Mouse (Mus musculus): ENCODE measurements around the gene Oxa1l. TPM values are rescaled to one million over a fixed set of nuclear protein-coding genes. Genes with fewer than 3 reads are reported as not detected.

Oxa1l gene
- total and polyA plus RNA-seq, 3 experiments, result 43.3 to 143 TPM; not detected in 1

DNA sequence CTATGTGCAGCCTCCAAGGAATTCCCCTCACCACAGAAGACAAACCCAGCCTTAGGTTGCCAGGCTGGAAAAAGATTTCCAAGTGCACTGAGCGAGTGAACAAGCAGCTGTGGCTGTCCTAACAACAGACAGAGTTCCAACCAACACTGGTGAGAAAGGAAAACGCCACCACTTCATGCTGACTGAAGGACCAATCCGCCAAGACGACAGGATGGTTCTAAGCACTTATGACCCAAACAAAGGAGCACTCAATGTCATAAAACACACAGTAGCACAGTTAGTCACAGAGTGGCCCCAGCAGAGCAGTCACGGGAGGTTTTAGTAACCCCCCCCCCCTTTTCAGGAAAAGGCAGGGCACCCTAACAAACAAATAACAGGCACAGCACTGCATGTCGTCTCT is 30.2 kb downstream of the Oxa1l start:
- H3K79me2 ChIP-seq (ENCODE audit: control insufficient read depth, insufficient read depth, low read length, poor library complexity), result 0 out of 2 replicates have a peak, but pooled peaks cover 2% of the 10 kb centered on the region
- peaks cover 3 to 9% of the 10 kb centered on the region in 2 experiments for H3K36me3 ChIP-seq (ENCODE audit: control insufficient read depth in 1 of 2, insufficient read depth in 2 of 2, low read length in 2 of 2)
- H3K4me3 ChIP-seq (ENCODE audit: control insufficient read depth in 1 of 2, insufficient read depth in 1 of 2, low read depth in 2 of 2, low read length in 2 of 2), result no peak overlapping the region
- no peak overlapping the region for H3K27ac ChIP-seq (ENCODE audit: control insufficient read depth, low read depth, low read length)
- H3K4me1 ChIP-seq (ENCODE audit: control insufficient read depth in 1 of 2, insufficient read depth in 2 of 2, low read length in 2 of 2), result peaks cover 0 to 13% of the 10 kb centered on the region in 2 experiments; a peak in 2 of 4 replicates
- no peak overlapping the region for H3K9ac ChIP-seq (ENCODE audit: control insufficient read depth, low read depth, low read length, poor library complexity, severe bottlenecking)
- H3K27me3 ChIP-seq (ENCODE audit: control insufficient read depth in 1 of 2, insufficient read depth in 2 of 2, low read length in 2 of 2), result no peaks in the 10 kb centered on the region
- DNase-seq (ENCODE audit: low read depth, low spot score), result no peak
- no peaks in the 10 kb centered on the region for H3K9me3 ChIP-seq (replicated peaks; ENCODE audit: insufficient read depth, low read length)
- no peak for TF ChIP-seq MXI1 (IDR thresholded peaks at IDR 0.05; ENCODE audit: low read depth, low read length)
- no peak for TF ChIP-seq POLR2A (IDR thresholded peaks at IDR 0.05; ENCODE audit: control insufficient read depth in 1 of 2, insufficient read depth in 1 of 2, low read depth in 1 of 2, low read length in 2 of 2, poor library complexity in 1 of 2)
- no peak for TF ChIP-seq GATA1 (IDR thresholded peaks at IDR 0.05; ENCODE audit: low read depth, low read length)
- no peak for TF ChIP-seq HCFC1 (IDR thresholded peaks at IDR 0.05; ENCODE audit: low read depth, low read length)
- TF ChIP-seq UBTF (IDR thresholded peaks at IDR 0.05; ENCODE audit: borderline replicate concordance, insufficient read depth, low read depth, low read length), result no peak
- TF ChIP-seq ZNF384 (IDR thresholded peaks at IDR 0.05; ENCODE audit: low read depth, low read length), result no peak
- no peak for TF ChIP-seq GABPA (IDR thresholded peaks at IDR 0.05; ENCODE audit: low read depth, low read length)
- no peak for TF ChIP-seq KAT2A (conservative IDR thresholded peaks at IDR 0.05; ENCODE audit: low read depth, low read length)
- TF ChIP-seq SMC3 (IDR thresholded peaks at IDR 0.05; ENCODE audit: low read depth, low read length), result no peak
- TF ChIP-seq NRF1 (IDR thresholded peaks at IDR 0.05; ENCODE audit: insufficient read depth, low read depth, low read length, poor library complexity, severe bottlenecking), result no peak
- no peak for TF ChIP-seq E2F4 (IDR thresholded peaks at IDR 0.05; ENCODE audit: borderline replicate concordance, low read depth, low read length)
- no peak for TF ChIP-seq BHLHE40 (IDR thresholded peaks at IDR 0.05; ENCODE audit: borderline replicate concordance, low read depth, low read length)
- no peak for TF ChIP-seq MYC (IDR thresholded peaks at IDR 0.05; ENCODE audit: low read depth, low read length)
- no peak for TF ChIP-seq USF2 (IDR thresholded peaks at IDR 0.05; ENCODE audit: borderline replicate concordance in 1 of 2, insufficient read depth in 1 of 2, low read depth in 1 of 2, low read length in 2 of 2)

DNA sequence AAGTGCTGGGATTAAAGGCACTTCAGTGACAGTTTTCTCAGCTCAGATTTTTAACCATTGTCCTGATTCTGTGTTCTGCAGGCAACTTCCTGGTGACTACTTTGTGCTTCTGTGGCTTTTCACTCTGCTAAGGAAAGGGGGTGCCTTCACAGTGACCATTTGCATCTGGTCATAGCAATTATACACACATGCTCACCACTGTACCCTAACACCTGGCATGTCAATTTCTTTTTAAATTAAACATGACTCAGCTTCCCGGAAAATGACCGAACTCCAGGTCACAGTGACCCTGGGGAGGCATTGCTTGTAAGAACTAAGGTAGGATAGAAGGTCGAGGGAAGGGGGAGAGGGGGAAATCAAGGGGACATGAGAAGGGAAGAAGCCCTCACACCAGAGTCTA is 33.2 kb downstream of the Oxa1l start:
- Histone ChIP-seq H3K4me1 (ENCODE audit: control insufficient read depth in 1 of 2, insufficient read depth in 2 of 2, low read length in 2 of 2) (peaks cover 0 to 13% of the 10 kb centered on the region in 2 experiments; a peak in 2 of 4 replicates), H3K9ac (ENCODE audit: control insufficient read depth, low read depth, low read length, poor library complexity, severe bottlenecking) (no peak overlapping the region), H3K27ac (ENCODE audit: control insufficient read depth, low read depth, low read length) (no peak overlapping the region), H3K27me3 (ENCODE audit: control insufficient read depth in 1 of 2, insufficient read depth in 2 of 2, low read length in 2 of 2) (no peaks in the 10 kb centered on the region), H3K4me3 (ENCODE audit: control insufficient read depth in 1 of 2, insufficient read depth in 1 of 2, low read depth in 2 of 2, low read length in 2 of 2) (no peak overlapping the region), H3K79me2 (ENCODE audit: control insufficient read depth, insufficient read depth, low read length, poor library complexity) (0 out of 2 replicates have a peak, but pooled peaks cover 2% of the 10 kb centered on the region), H3K36me3 (ENCODE audit: control insufficient read depth in 1 of 2, insufficient read depth in 2 of 2, low read length in 2 of 2) (peaks cover 9 to 10% of the 10 kb centered on the region in 2 experiments), H3K9me3 (replicated peaks; ENCODE audit: insufficient read depth, low read length) (no peaks in the 10 kb centered on the region)
- TF ChIP-seq MYB (IDR thresholded peaks at IDR 0.05; ENCODE audit: low read depth, low read length) (no peak), EP300 (IDR thresholded peaks at IDR 0.05; ENCODE audit: low read depth in 1 of 2, low read length in 2 of 2) (no peak), MAFK (IDR thresholded peaks at IDR 0.05; ENCODE audit: borderline replicate concordance, low read depth, low read length) (no peak), ETS1 (IDR thresholded peaks at IDR 0.05; ENCODE audit: low read depth, low read length) (no peak), TAL1 (IDR thresholded peaks at IDR 0.05; ENCODE audit: low read length) (no peak), MYC (IDR thresholded peaks at IDR 0.05; ENCODE audit: low read depth, low read length) (no peak), UBTF (IDR thresholded peaks at IDR 0.05; ENCODE audit: borderline replicate concordance, insufficient read depth, low read depth, low read length) (no peak), CHD1 (IDR thresholded peaks at IDR 0.05; ENCODE audit: low read depth, low read length) (no peak), ZKSCAN1 (IDR thresholded peaks at IDR 0.05; ENCODE audit: low read depth, low read length) (no peak), GATA1 (IDR thresholded peaks at IDR 0.05; ENCODE audit: low read depth, low read length) (no peak), GABPA (IDR thresholded peaks at IDR 0.05; ENCODE audit: low read depth, low read length) (no peak), USF1 (IDR thresholded peaks at IDR 0.05; ENCODE audit: low read depth, low read length) (no peak), BHLHE40 (IDR thresholded peaks at IDR 0.05; ENCODE audit: borderline replicate concordance, low read depth, low read length) (no peak), ELF1 (IDR thresholded peaks at IDR 0.05; ENCODE audit: low read depth, low read length) (no peak), POLR2AphosphoS2 (IDR thresholded peaks at IDR 0.05; ENCODE audit: low read length) (no peak)
- DNase-seq (ENCODE audit: low read depth, low spot score), result no peak
